Mouse (Mus musculus) brown adipose tissue, adult 24 weeks (tissue): ENCODE measurements around the gene Cbx1. TPM values are rescaled to one million over a fixed set of nuclear protein-coding genes. Genes with fewer than 3 reads are reported as not detected.
"Not testable (repeated sequence)": the region's sequence is repeated elsewhere in the genome, so short reads cannot be mapped to it uniquely, and the experiment has no call there.

Experiments used
- H3K27ac ChIP-seq: fragments of 200-500 bp; replicated peaks from 2 replicates; pipeline ENCODE4 v1.5.1; 2012; ENCODE audit warnings: low read depth, mild to moderate bottlenecking, low read length
- H3K4me1 ChIP-seq: fragments of 200-500 bp; 2 replicates; pipeline ENCODE4 v1.6.1; 2012; ENCODE audit warnings: low read length, mixed read lengths; ENCODE audit not compliant: control insufficient read depth, insufficient read depth, insufficient read length
- H3K4me3 ChIP-seq: fragments of 200-500 bp; 2 replicates; pipeline ENCODE4 v1.5.1; 2012; ENCODE audit warnings: low read depth, mild to moderate bottlenecking, low read length, moderate library complexity; ENCODE audit not compliant: insufficient read depth
- polyA plus RNA-seq: library from polyadenylated mRNA; stranded (reverse); fragments of >200 nt; gene quantifications from 2 replicates; pipeline ENCODE4 v1.2.4, GENCODE M21; 2012; ENCODE audit not compliant: missing spikeins, insufficient read depth, insufficient read length

Gene Cbx1
- polyA plus RNA-seq, 1 experiment = 24.3 TPM

- H3K4me3 ChIP-seq = no peak overlapping the region
- H3K4me1 ChIP-seq = peaks cover 6% of the 10 kb centered on the region
- no peak overlapping the region for H3K27ac ChIP-seq
Observed at GRCm38 (mm10) chr11:96786731-96787450, 2.0 kb upstream of the Cbx1 start.

GRCm38 (mm10) chr11:96789990-96790389, 1.1 kb downstream of the Cbx1 start:
- Histone ChIP-seq H3K27ac (0 out of 2 replicates have a peak overlapping the region, but pooled peaks have one; percentile 17), H3K4me1 (peaks cover 6% of the 10 kb centered on the region), H3K4me3 (peak overlapping the region; percentile 83)

- peak overlapping the region; percentile 18; the same call in 1 of the 2 replicates for H3K4me3 ChIP-seq
- H3K27ac ChIP-seq = no peak overlapping the region
Observed at GRCm38 (mm10) chr11:96790681-96791080, 1.8 kb downstream of the Cbx1 start.

GRCm38 (mm10) chr11:96795491-96795890, 6.6 kb downstream of the Cbx1 start:
- H3K27ac ChIP-seq = no peak overlapping the region
- no peak overlapping the region for H3K4me3 ChIP-seq
- no peaks in the 10 kb centered on the region for H3K4me1 ChIP-seq

More at GRCm38 (mm10) chr11:96790681-96791080, 1.8 kb downstream of the Cbx1 start:
- H3K4me1 ChIP-seq = peaks cover 6% of the 10 kb centered on the region

DNA sequence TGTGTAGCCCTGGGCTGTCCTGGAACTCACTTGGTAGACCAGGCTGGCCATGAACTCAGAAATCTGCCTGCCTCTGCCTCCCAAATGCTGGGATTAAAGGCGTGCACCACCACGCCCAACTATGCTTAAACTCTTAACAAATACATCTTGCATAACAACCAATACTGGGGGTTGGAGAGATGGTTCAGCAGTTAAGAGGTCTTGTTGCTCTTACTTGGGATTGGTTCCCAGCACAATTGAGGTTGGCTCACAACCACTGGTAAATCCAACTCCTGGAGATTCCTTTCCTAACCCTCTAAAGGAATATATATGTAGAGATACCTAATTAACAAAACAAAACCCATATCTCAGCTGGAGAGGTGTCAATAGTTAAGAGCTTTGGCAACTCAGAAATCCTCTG, 7.2 kb downstream of the Cbx1 start:
- H3K4me3 ChIP-seq = no peak overlapping the region
- H3K4me1 ChIP-seq = no peaks in the 10 kb centered on the region
- H3K27ac ChIP-seq = no peak overlapping the region

DNA sequence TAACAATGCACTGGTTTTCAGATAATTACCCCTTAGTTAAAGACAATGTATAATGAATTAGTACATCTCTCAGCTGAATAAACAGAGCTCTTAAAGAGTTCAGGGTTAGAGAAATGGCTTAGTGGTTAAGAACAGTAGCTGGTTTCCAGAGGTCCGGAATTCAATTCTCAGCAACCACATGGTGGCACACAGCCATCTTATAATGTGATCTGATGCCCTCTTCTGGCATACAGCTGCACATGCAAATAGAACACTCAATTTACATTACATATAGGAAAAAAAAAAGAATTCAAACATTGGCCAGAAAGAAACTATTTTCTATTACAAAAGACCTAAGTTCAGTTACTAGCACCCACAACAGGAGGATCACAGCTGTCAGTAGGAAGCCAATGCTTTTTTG, 7.7 kb downstream of the Cbx1 start:
- Histone ChIP-seq H3K4me1 (no peaks in the 10 kb centered on the region), H3K27ac (no peak overlapping the region), H3K4me3 (no peak overlapping the region)

- no peak overlapping the region for H3K4me3 ChIP-seq
- no peaks in the 10 kb centered on the region for H3K4me1 ChIP-seq
- H3K27ac ChIP-seq = no peak overlapping the region
Observed at GRCm38 (mm10) chr11:96799511-96799910, 10.6 kb downstream of the Cbx1 start.

DNA sequence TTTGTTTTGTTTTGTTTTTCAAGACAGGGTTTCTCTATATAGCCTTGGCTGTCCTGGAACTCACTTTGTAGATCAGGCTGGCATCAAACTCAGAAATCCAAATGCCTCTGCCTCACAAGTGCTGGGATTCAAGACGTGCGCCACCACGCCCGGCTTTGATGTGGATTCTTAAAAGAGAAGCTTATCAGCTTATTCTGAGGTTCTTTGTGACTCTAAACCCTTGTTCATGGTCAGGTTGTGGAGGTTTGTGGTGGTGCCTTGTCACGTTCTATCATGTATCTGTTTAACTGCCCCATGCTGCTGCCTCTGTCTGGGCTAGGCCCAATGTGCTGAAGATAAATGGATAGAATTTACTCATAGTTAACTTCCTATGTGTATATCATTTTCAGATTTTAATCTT, 16.7 kb downstream of the Cbx1 start:
- no peaks in the 10 kb centered on the region for H3K4me1 ChIP-seq
- no peak overlapping the region for H3K27ac ChIP-seq
- H3K4me3 ChIP-seq = no peak overlapping the region

DNA sequence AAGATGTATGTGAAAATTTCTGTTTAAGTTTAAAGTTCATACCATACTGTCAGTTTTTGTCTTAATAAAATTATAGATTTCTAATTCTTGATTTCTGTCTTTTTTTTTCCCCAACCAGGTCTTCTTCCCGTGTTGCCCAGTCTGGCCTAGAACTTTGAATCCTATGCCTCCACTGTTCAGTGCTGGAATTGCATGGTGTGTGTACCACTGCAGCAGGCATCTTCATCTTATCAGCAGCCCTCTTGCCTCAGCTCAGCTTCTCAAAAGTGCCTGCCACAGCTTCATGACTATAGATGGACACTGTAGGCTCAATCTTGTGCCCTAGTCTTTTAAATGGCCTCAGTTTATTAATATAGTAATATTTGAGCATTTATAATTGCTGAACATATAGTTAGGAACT, 19.1 kb downstream of the Cbx1 start:
- Histone ChIP-seq H3K27ac (no peak overlapping the region), H3K4me3 (no peak overlapping the region), H3K4me1 (no peaks in the 10 kb centered on the region; the same call in 1 of the 2 replicates)

- peaks cover 2% of the 10 kb centered on the region for H3K4me1 ChIP-seq
- H3K4me3 ChIP-seq = no peak overlapping the region
- no peak overlapping the region for H3K27ac ChIP-seq
Observed at GRCm38 (mm10) chr11:96809562-96810235, 20.8 kb downstream of the Cbx1 start.

- not testable (repeated sequence) for H3K4me1 ChIP-seq, H3K27ac ChIP-seq, H3K4me3 ChIP-seq
Observed at GRCm38 (mm10) chr11:96811188-96811587, 22.3 kb downstream of the Cbx1 start.

GRCm38 (mm10) chr11:96813455-96813854, 24.5 kb downstream of the Cbx1 start:
- Histone ChIP-seq H3K27ac (no peak overlapping the region), H3K4me3 (no peak overlapping the region), H3K4me1 (peaks cover 2% of the 10 kb centered on the region)

- H3K4me3 ChIP-seq = no peak overlapping the region
- H3K4me1 ChIP-seq = peaks cover 2% of the 10 kb centered on the region
- H3K27ac ChIP-seq = no peak overlapping the region
Observed at GRCm38 (mm10) chr11:96813920-96814319, 25.0 kb downstream of the Cbx1 start.

GRCm38 (mm10) chr11:96814443-96814842, 25.5 kb downstream of the Cbx1 start:
- H3K4me1 ChIP-seq = peaks cover 2% of the 10 kb centered on the region
- no peak overlapping the region for H3K4me3 ChIP-seq
- no peak overlapping the region for H3K27ac ChIP-seq

DNA sequence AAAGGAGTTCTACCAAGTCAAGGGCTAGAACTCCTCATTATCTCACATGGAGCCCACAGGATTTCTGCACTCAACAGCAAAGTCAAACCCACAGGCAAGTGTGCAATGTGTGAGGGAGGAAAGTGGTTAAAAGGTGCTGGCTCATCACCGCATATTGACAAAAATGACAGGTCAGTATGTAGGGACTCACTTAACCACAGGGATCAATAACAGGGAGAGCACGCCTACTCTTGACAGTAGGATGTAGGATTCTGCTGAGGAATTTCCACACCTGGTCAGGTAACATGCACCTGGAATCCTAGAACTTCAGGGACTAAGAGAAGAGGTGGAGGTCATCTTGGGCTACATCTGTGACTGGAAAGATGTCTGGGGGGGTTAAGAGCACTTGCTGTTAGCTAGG, 27.0 kb downstream of the Cbx1 start:
- H3K27ac ChIP-seq = no peak overlapping the region
- peaks cover 2% of the 10 kb centered on the region for H3K4me1 ChIP-seq
- H3K4me3 ChIP-seq = no peak overlapping the region

GRCm38 (mm10) chr11:96816494-96816893, 27.6 kb downstream of the Cbx1 start:
- peaks cover 2% of the 10 kb centered on the region for H3K4me1 ChIP-seq
- H3K27ac ChIP-seq = no peak overlapping the region

More at GRCm38 (mm10) chr11:96816494-96816893, 27.6 kb downstream of the Cbx1 start:
- no peak overlapping the region for H3K4me3 ChIP-seq
